Mouse (Mus musculus) CH12.LX (cell line): ENCODE data around the gene Cnot2. TPM values are rescaled to one million over a fixed set of nuclear protein-coding genes. Genes with fewer than 3 reads are reported as not detected.
A peak's percentile ranks its signal among the peaks of the same experiment; 100 is the strongest.

Experiments
- DNase-seq: peaks from one replicate; pipeline ENCODE4 v3.0.0-alpha.2; 2013; ENCODE audit errors: extremely low read depth
- H3K27ac ChIP-seq: 2 replicates; pipeline ENCODE4 v1.5.1; 2012; ENCODE audit warnings: low read depth, mild to moderate bottlenecking, control low read depth, moderate library complexity; ENCODE audit not compliant: insufficient read depth
- H3K27me3 ChIP-seq: replicated peaks from 2 replicates; pipeline ENCODE3; 2012; ENCODE audit warnings: inconsistent platforms
- H3K36me3 ChIP-seq, 2 experiments: replicated peaks in 1 of 2; 2 replicates each; pipeline versions ENCODE3 to v1.6.1; 2012; ENCODE audit warnings: inconsistent platforms in 1 of 2, low read length in 1 of 2, mild to moderate bottlenecking in 1 of 2, mixed read lengths in 1 of 2, moderate library complexity in 1 of 2; ENCODE audit not compliant: control insufficient read depth in 1 of 2, insufficient read depth in 1 of 2
- H3K4me1 ChIP-seq, 2 experiments: 2 replicates each; pipeline ENCODE4 v1.6.1; 2012; ENCODE audit warnings: inconsistent platforms in 1 of 2, moderate library complexity in 1 of 2; ENCODE audit not compliant: insufficient read depth in 2 of 2, control insufficient read depth in 1 of 2
- H3K4me2 ChIP-seq: 2 replicates; pipeline ENCODE4 v1.6.1; 2012; ENCODE audit warnings: low read depth, mild to moderate bottlenecking, control low read depth; ENCODE audit not compliant: poor library complexity, insufficient read depth, severe bottlenecking
- H3K4me3 ChIP-seq, 3 experiments: fragments of 150-350 bp in 1 of 3; sonication (generic) in 1 of 3; replicated peaks in 1 of 3; 2 replicates each; pipeline versions ENCODE3 to v1.5.1; 2011 to 2012; ENCODE audit warnings: low read depth in 2 of 3, low read length in 2 of 3, mild to moderate bottlenecking in 2 of 3, moderate library complexity in 2 of 3, control low read depth in 1 of 3, improper control_type of control experiment in 1 of 3, inconsistent platforms in 1 of 3, mixed read lengths in 1 of 3; ENCODE audit not compliant: poor library complexity in 1 of 3
- H3K79me2 ChIP-seq: replicated peaks from 2 replicates; pipeline ENCODE4 v1.6.1; 2012; ENCODE audit warnings: mild to moderate bottlenecking, moderate library complexity; ENCODE audit not compliant: control insufficient read depth, poor library complexity, insufficient read depth, severe bottlenecking; ENCODE audit errors: extremely low read depth
- H3K9ac ChIP-seq: 2 replicates; pipeline ENCODE4 v1.6.1; 2012; ENCODE audit warnings: low read depth, mild to moderate bottlenecking, control low read depth, moderate library complexity; ENCODE audit not compliant: insufficient read depth
- H3K9me3 ChIP-seq: replicated peaks from 2 replicates; pipeline ENCODE3; 2012; ENCODE audit warnings: low read length, inconsistent platforms, mixed read lengths
- BHLHE40 ChIP-seq: IDR thresholded peaks from 2 replicates; pipeline ENCODE4 v1.6.1; 2011; ENCODE audit warnings: mild to moderate bottlenecking, low read depth, low read length, improper control_type of control experiment
- CHD1 ChIP-seq: IDR thresholded peaks from 2 replicates; pipeline ENCODE4 v1.6.1; 2012; ENCODE audit warnings: low read depth, low read length, improper control_type of control experiment, inconsistent platforms
- CHD2 ChIP-seq: IDR thresholded peaks from 2 replicates; pipeline ENCODE4 v1.6.1; 2011; ENCODE audit warnings: low read length, improper control_type of control experiment
- CTCF ChIP-seq, 2 experiments: IDR thresholded peaks in 1 of 2; conservative IDR thresholded peaks in 1 of 2; 2 replicates each; pipeline ENCODE4 v1.5.1; 2011 to 2012; ENCODE audit warnings: low read depth in 2 of 2, low read length in 2 of 2, improper control_type of control experiment in 1 of 2, inconsistent platforms in 1 of 2, mild to moderate bottlenecking in 1 of 2, moderate library complexity in 1 of 2
- E2F4 ChIP-seq: IDR thresholded peaks from 2 replicates; pipeline ENCODE4 v1.6.1; 2011; ENCODE audit warnings: low read depth, low read length, improper control_type of control experiment; ENCODE audit not compliant: insufficient replicate concordance
- ELF1 ChIP-seq: IDR thresholded peaks from 2 replicates; pipeline ENCODE4 v1.6.1; 2014; ENCODE audit warnings: low read depth, mild to moderate bottlenecking, inconsistent platforms, low read length, improper control_type of control experiment
- EP300 ChIP-seq: IDR thresholded peaks from 2 replicates; pipeline ENCODE4 v1.6.1; 2011; ENCODE audit warnings: low read length, improper control_type of control experiment
- ETS1 ChIP-seq: conservative IDR thresholded peaks from 2 replicates; pipeline ENCODE4 v1.6.1; 2012; ENCODE audit warnings: low read depth, mild to moderate bottlenecking, inconsistent platforms, low read length, improper control_type of control experiment, moderate library complexity
- GABPA ChIP-seq: IDR thresholded peaks from 2 replicates; pipeline ENCODE4 v1.6.1; 2012; ENCODE audit warnings: low read depth, low read length, improper control_type of control experiment, inconsistent platforms; ENCODE audit not compliant: insufficient replicate concordance
- HCFC1 ChIP-seq: IDR thresholded peaks from 2 replicates; pipeline ENCODE4 v1.6.1; 2012; ENCODE audit warnings: low read depth, mild to moderate bottlenecking, inconsistent platforms, low read length, improper control_type of control experiment
- IRF4 ChIP-seq: IDR thresholded peaks from 2 replicates; pipeline ENCODE4 v1.6.1; 2014; ENCODE audit warnings: low read depth, mild to moderate bottlenecking, inconsistent platforms, low read length, improper control_type of control experiment
- JUN ChIP-seq: IDR thresholded peaks from 2 replicates; pipeline ENCODE4 v1.6.1; 2011; ENCODE audit warnings: low read depth, mild to moderate bottlenecking, low read length, improper control_type of control experiment, moderate library complexity; ENCODE audit not compliant: insufficient read depth
- JUND ChIP-seq: conservative IDR thresholded peaks from 2 replicates; pipeline ENCODE4 v1.6.1; 2011; ENCODE audit warnings: low read depth, low read length, improper control_type of control experiment
- KAT2A ChIP-seq: IDR thresholded peaks from 2 replicates; pipeline ENCODE4 v1.6.1; 2012; ENCODE audit warnings: low read length, improper control_type of control experiment, inconsistent platforms; ENCODE audit not compliant: insufficient replicate concordance
- MAFK ChIP-seq: IDR thresholded peaks from 2 replicates; pipeline ENCODE4 v1.6.1; 2011; ENCODE audit warnings: low read length, improper control_type of control experiment; ENCODE audit not compliant: insufficient replicate concordance
- MAX ChIP-seq: IDR thresholded peaks from 2 replicates; pipeline ENCODE4 v1.6.1; 2011; ENCODE audit warnings: low read length, improper control_type of control experiment
- MAZ ChIP-seq: IDR thresholded peaks from 2 replicates; pipeline ENCODE4 v1.6.1; 2012; ENCODE audit warnings: low read depth, mild to moderate bottlenecking, inconsistent platforms, low read length, improper control_type of control experiment, moderate library complexity
- MEF2A ChIP-seq: IDR thresholded peaks from 2 replicates; pipeline ENCODE4 v1.6.1; 2014; ENCODE audit warnings: low read depth, mild to moderate bottlenecking, inconsistent platforms, low read length, improper control_type of control experiment, borderline replicate concordance
- MXI1 ChIP-seq: IDR thresholded peaks from 2 replicates; pipeline ENCODE4 v1.6.1; 2011; ENCODE audit warnings: mild to moderate bottlenecking, low read depth, low read length, improper control_type of control experiment
- MYC ChIP-seq: IDR thresholded peaks from 2 replicates; pipeline ENCODE4 v1.6.1; 2011; ENCODE audit warnings: low read depth, mild to moderate bottlenecking, improper control_type of control experiment, low read length
- NELFE ChIP-seq: IDR thresholded peaks from 2 replicates; pipeline ENCODE4 v1.6.1; 2011; ENCODE audit warnings: low read depth, low read length, improper control_type of control experiment
- NRF1 ChIP-seq: IDR thresholded peaks from 2 replicates; pipeline ENCODE4 v1.6.1; 2014; ENCODE audit warnings: low read depth, mild to moderate bottlenecking, inconsistent platforms, low read length, improper control_type of control experiment, moderate library complexity
- PAX5 ChIP-seq: IDR thresholded peaks from 2 replicates; pipeline ENCODE4 v1.6.1; 2012; ENCODE audit warnings: low read length, inconsistent platforms, mixed read lengths
- POLR2A ChIP-seq: IDR thresholded peaks from 2 replicates; pipeline ENCODE4 v1.6.1; 2011; ENCODE audit warnings: low read depth, mild to moderate bottlenecking, improper control_type of control experiment, low read length
- POLR2AphosphoS2 ChIP-seq: IDR thresholded peaks from 2 replicates; pipeline ENCODE4 v1.6.1; 2011; ENCODE audit warnings: low read depth, low read length, improper control_type of control experiment
- RAD21 ChIP-seq: IDR thresholded peaks from 2 replicates; pipeline ENCODE4 v1.6.1; 2011; ENCODE audit warnings: low read depth, mild to moderate bottlenecking, low read length, improper control_type of control experiment, moderate library complexity
- RCOR1 ChIP-seq: conservative IDR thresholded peaks from 2 replicates; pipeline ENCODE4 v1.6.1; 2012; ENCODE audit warnings: low read depth, mild to moderate bottlenecking, inconsistent platforms, low read length, improper control_type of control experiment
- SIN3A ChIP-seq: IDR thresholded peaks from 2 replicates; pipeline ENCODE4 v1.6.1; 2012; ENCODE audit warnings: low read length, improper control_type of control experiment, inconsistent platforms
- SMC3 ChIP-seq: IDR thresholded peaks from 2 replicates; pipeline ENCODE4 v1.6.1; 2011; ENCODE audit warnings: low read depth, low read length, improper control_type of control experiment
- TBP ChIP-seq: conservative IDR thresholded peaks from 2 replicates; pipeline ENCODE4 v1.6.1; 2011; ENCODE audit warnings: low read depth, low read length, improper control_type of control experiment
- TCF12 ChIP-seq: IDR thresholded peaks from 2 replicates; pipeline ENCODE4 v1.6.1; 2014; ENCODE audit warnings: low read depth, mild to moderate bottlenecking, inconsistent platforms, low read length, improper control_type of control experiment
- UBTF ChIP-seq: IDR thresholded peaks from 2 replicates; pipeline ENCODE4 v1.6.1; 2012; ENCODE audit warnings: low read depth, mild to moderate bottlenecking, inconsistent platforms, low read length, improper control_type of control experiment, moderate library complexity
- USF1 ChIP-seq: IDR thresholded peaks from 2 replicates; pipeline ENCODE4 v1.6.1; 2014; ENCODE audit warnings: low read depth, mild to moderate bottlenecking, inconsistent platforms, low read length, improper control_type of control experiment
- USF2 ChIP-seq: conservative IDR thresholded peaks from 2 replicates; pipeline ENCODE4 v1.6.1; 2011; ENCODE audit warnings: low read depth, low read length, improper control_type of control experiment
- ZC3H11A ChIP-seq: IDR thresholded peaks from 2 replicates; pipeline ENCODE4 v1.6.1; 2012; ENCODE audit warnings: low read depth, mild to moderate bottlenecking, inconsistent platforms, low read length, improper control_type of control experiment
- ZKSCAN1 ChIP-seq: IDR thresholded peaks from 2 replicates; pipeline ENCODE4 v1.6.1; 2012; ENCODE audit warnings: low read depth, inconsistent platforms, low read length, improper control_type of control experiment, borderline replicate concordance
- ZMIZ1 ChIP-seq: IDR thresholded peaks from 2 replicates; pipeline ENCODE4 v1.6.1; 2012; ENCODE audit warnings: low read depth, mild to moderate bottlenecking, inconsistent platforms, low read length, improper control_type of control experiment
- ZNF384 ChIP-seq: IDR thresholded peaks from 2 replicates; pipeline ENCODE4 v1.6.1; 2012; ENCODE audit warnings: low read depth, low read length, improper control_type of control experiment, inconsistent platforms
- dilution Hi-C: fragments of 300-500 bp; cut with MboI; formaldehyde crosslinking; loops from 2 replicates; pipeline ENCODE4 v1.14.3; 2020; ENCODE audit warnings: low sequenced_read_pairs; ENCODE audit not compliant: extremely low pct_unique_long_range_greater_than_20kb, extremely low pct_ligation_motif_present
- in situ Hi-C: fragments of 300-500 bp; cut with MboI; formaldehyde crosslinking; loops from 3 replicates; pipeline ENCODE4 v1.14.3; 2019; ENCODE audit warnings: low sequenced_read_pairs, low pct_ligation_motif_present, low pct_unique_long_range_greater_than_20kb, mixed read lengths
- polyA plus RNA-seq: library from polyadenylated mRNA; unstranded; fragments of >175 nt; gene quantifications from 2 replicates; pipeline ENCODE4 v1.2.1, GENCODE M21; 2012; ENCODE audit warnings: low read depth; ENCODE audit not compliant: insufficient read length
- total RNA-seq, 2 experiments: library from RNA; depleted of rRNA; stranded (reverse); fragments of 300-350 nt in 1 of 2; fragments of >200 nt in 1 of 2; gene quantifications; 2 replicates each; pipeline ENCODE4 v1.2.3; 2012 to 2014

Cnot2 gene
- total RNA-seq (2012; rRNA removed) (69.5 and 77.6 TPM in 2 replicates), total RNA-seq (2014; rRNA removed) (150 and 155 TPM in 2 replicates), polyA plus RNA-seq (92.2 and 97.0 TPM in 2 replicates)

GRCm38 (mm10) chr10:116581369-116581718 lies at the start of gene Cnot2:
Cnot2 (minus strand) TSS chr10:116581511.
- peak within 1 kb of the TSS; percentile 78 to 85 (median 84) for H3K4me3 ChIP-seq
- in situ Hi-C loops (no loop called here), dilution Hi-C loops (no loop called here)
- peak within 1 kb of the TSS; percentile 96 for H3K9ac ChIP-seq
- H3K79me2 ChIP-seq: peaks cover 35% of the 10 kb centered on the region
- peak within 1 kb of the TSS; percentile 60 for H3K4me2 ChIP-seq
- no peaks in the 10 kb centered on the region for H3K27me3 ChIP-seq
- H3K4me1 ChIP-seq: peaks cover 0 to 23% of the 10 kb centered on the region in 2 experiments; a peak in 2 of 4 replicates
- no peaks in the 10 kb centered on the region for H3K9me3 ChIP-seq
- H3K36me3 ChIP-seq: peaks cover 9 to 25% of the 10 kb centered on the region in 2 experiments
- DNase-seq: peak; percentile 84
- H3K27ac ChIP-seq: peak within 1 kb of the TSS; percentile 88
- TF ChIP-seq GABPA (no peak), USF2 (no peak), ETS1 (no peak; the same call in 1 of the 2 replicates), TCF12 (peak; percentile 68; the same call in 1 of the 2 replicates), JUN (no peak), CHD2 (peak; percentile 98), MAZ (peak; percentile 74; the same call in 1 of the 2 replicates), ZNF384 (no peak), ZKSCAN1 (no peak), RAD21 (no peak), POLR2AphosphoS2 (0 out of 2 replicates have a peak, but pooled peaks have one; percentile 52), USF1 (no peak), MXI1 (no peak; the same call in 1 of the 2 replicates), MAFK (no peak), NRF1 (peak; percentile 59), HCFC1 (peak; percentile 92), TBP (no peak), SIN3A (peak; percentile 80), BHLHE40 (peak; percentile 7; the same call in 1 of the 2 replicates), E2F4 (no peak), UBTF (no peak; the same call in 1 of the 2 replicates), ZC3H11A (no peak), NELFE (peak; percentile 80), ZMIZ1 (no peak), IRF4 (no peak), SMC3 (no peak), JUND (no peak), CHD1 (no peak), RCOR1 (no peak), MAX (peak; percentile 17; the same call in 1 of the 2 replicates), ELF1 (peak; percentile 46; the same call in 1 of the 2 replicates), EP300 (no peak), KAT2A (peak; percentile 93; the same call in 1 of the 2 replicates), MYC (no peak), PAX5 (no peak), POLR2A (peak; percentile 88), CTCF (conservative IDR thresholded peaks at IDR 0.05 in 1 of 2, IDR thresholded peaks at IDR 0.05 in 1 of 2; ENCODE audit: low read depth in 2 of 2, low read length in 2 of 2) (no peak), MEF2A (no peak)
